Mouse (Mus musculus): ENCODE measurements around the gene Wdfy2.
A peak's percentile ranks its signal among the peaks of the same experiment; 100 is the strongest.
"Not testable (repeated sequence)": the region's sequence is repeated elsewhere in the genome, so short reads cannot be mapped to it uniquely, and the experiment has no call there.

Gene Wdfy2

GRCm38 (mm10) chr14:62837641-62838252, at the start of gene Wdfy2:
Gene Wdfy2, plus strand, starts transcription at chr14:62837678.
- DNase-seq: no peak

- no peak for DNase-seq
Measured at GRCm38 (mm10) chr14:62789282-62789681, 48.2 kb upstream of the Wdfy2 start.

GRCm38 (mm10) chr14:62795719-62796118, 41.8 kb upstream of the Wdfy2 start:
- DNase-seq: no peak

- no peak for DNase-seq
Measured at GRCm38 (mm10) chr14:62798608-62799101, 38.8 kb upstream of the Wdfy2 start.

DNA sequence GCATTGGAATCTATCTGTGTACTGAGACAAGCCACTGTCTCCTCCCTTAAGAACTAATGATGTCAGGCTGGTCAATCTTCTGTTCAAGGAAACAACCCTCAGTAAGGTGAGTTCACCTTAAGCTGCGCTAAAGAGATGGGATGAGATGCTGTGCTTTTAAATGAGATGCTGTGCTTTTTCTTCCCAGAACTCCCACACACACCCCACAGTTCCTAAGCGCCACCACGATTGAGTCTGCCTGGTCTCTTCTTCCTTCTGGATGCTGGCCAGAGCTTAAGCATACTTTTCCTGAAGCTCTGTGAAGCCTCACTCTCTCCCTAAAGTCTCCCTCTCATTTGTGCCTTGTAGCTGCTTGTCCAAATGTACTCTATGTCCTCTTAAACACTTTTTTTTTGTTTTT, 36.7 kb upstream of the Wdfy2 start:
- peak; percentile 16 for DNase-seq

DNA sequence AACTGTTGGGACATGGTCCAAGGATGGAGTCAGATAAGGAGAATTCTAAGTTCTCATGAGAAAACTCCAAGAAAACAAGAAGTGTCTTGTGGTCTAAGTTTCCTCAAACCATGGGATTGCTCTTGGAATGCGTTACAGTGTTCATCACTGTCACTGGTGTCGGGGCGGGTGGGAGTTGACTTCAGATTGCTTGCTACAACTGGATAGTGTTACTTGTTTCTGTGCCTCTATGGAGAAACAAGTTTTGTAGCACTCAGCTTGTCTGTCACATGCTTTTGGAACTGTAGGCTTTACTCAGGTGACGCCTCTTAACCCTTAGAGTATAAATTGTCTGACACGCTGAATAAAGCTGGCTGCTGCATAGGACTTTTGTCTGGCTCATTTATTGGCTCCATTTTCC, 34.3 kb upstream of the Wdfy2 start:
- no peak for DNase-seq

DNA sequence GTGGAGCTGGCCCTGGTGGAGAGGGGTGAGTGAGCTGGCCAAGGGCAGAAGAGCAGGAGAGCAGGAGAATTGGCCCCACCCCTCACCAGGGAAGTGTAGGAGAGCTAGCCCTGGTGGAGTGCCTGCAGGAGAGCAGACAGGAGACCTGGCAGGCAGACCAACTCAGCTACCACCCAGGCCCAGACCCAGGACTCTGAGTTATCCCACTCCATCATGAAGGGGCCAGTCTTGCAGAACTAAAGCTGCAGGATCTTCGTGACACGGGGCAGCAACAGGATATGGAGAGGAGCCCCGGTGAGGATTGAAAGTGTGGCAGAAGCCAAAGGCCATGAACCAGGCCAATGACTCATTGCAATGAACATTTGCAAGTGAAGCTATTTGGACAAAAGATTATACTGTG, 30.6 kb upstream of the Wdfy2 start:
- no peak for DNase-seq

DNA sequence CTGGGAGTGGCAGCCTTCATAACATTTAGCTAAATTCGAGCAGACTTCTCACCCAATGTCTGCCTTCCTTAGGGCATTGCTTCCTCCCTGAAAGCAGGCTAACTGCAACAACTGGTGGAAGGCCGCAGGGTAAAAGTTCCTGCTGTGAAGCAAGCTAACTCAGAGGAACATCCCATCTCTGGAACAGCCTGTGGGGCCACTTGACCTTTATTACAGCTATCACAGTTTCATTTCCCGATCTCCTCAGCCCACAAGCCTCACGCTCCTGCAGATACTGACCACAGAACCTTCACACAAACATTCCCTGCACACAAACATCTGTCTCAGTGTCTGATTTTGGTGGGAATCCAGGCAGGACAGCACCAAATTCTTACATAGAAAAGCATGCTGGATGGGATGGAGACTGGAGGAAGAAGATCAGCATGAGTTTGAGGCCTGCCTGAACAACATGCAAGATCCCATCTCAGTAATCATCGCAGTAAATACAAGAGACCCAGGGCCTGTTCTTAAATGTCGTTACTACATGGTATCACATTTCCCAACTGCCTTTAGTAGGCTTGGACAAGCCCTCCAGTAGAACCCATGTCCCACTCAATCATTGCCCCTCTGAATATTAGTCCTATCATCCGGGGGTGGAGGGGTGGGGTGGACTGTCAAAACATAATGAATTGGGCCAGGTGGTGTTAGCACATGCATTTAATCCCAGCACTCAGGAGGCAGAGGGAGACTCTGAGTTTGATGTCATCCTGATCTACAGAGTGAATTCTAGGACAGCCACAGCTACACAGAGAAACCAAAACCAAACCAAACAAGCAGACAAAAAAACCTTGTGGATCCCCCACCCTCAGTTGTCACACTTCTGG, 28.6 kb upstream of the Wdfy2 start:
- no peak for DNase-seq

- DNase-seq: peak; percentile 30
Measured at GRCm38 (mm10) chr14:62812765-62813164, 24.7 kb upstream of the Wdfy2 start.

GRCm38 (mm10) chr14:62814567-62814966, 22.9 kb upstream of the Wdfy2 start:
- DNase-seq: no peak

GRCm38 (mm10) chr14:62816827-62817226, 20.7 kb upstream of the Wdfy2 start:
- DNase-seq: no peak

- DNase-seq: no peak
Measured at GRCm38 (mm10) chr14:62825575-62826332, 11.7 kb upstream of the Wdfy2 start.

DNA sequence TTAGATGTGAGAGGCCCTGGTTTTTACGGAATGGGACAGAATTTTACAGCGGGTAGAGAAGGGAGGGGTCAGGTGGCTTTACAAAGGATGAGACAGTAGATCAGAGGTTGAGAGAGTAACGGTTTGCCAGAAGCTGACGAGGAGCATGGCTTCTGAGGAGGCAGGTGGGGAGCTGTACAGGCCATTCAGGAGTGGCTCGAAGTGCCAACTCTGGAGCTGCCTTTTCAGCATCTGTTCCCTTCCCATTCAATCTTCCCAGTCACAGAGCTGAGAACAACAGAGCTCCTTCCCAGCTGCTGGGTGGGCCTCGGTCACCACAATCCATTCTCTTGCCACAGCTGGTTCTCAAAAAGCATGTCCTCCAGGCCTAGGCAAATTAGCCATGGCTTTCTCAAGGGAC, 8.2 kb upstream of the Wdfy2 start:
- DNase-seq: no peak

DNA sequence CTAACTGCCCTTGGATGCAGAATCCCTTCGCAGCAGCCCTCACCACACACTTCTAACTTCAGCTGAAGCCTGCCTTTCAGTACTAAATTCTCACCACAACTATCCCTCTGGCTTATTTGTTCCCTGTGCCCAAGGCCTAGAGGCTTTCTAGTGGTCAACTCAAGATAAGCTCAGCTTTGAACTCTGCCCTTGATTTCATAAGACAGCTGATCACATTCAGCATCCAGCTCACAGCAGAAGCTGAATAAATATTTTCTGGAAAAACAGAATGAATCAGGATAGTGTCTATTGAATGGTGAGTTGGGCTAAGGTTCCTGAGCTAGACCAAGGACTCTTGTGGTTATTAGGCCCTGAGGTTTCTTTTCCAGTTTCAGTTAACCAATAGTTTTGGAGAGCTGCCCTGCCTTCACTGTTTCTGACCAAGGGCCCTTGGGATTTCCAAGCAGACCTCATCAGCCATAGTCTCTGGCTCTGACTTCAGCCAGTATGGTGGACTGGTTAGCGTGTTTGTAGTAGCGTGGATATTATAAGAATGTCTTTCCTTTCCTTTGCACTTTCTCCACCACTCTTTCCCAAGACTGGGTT, 5.7 kb upstream of the Wdfy2 start:
- no peak for DNase-seq

DNA sequence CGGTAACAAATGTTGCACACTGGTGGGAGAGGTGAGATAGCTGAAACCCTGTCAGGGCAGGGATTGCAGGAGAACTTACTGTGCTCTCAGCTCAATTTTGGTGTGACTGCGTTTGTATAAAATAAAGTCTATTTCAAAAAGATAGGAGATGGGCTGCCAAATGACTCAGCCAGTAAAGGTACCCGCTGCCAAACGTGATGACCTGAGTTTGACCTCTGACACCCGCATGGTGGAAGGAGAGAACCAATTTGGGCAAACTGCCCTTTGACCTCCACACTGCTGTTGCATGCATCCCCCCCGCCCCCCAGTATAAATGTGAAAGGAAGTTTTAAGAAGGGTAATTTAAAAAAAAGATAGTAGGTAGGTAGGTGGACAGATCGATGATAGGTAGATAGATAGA, 4.4 kb upstream of the Wdfy2 start:
- no peak for DNase-seq

- no peak for DNase-seq
Measured at GRCm38 (mm10) chr14:62833541-62833940, 3.9 kb upstream of the Wdfy2 start.

DNA sequence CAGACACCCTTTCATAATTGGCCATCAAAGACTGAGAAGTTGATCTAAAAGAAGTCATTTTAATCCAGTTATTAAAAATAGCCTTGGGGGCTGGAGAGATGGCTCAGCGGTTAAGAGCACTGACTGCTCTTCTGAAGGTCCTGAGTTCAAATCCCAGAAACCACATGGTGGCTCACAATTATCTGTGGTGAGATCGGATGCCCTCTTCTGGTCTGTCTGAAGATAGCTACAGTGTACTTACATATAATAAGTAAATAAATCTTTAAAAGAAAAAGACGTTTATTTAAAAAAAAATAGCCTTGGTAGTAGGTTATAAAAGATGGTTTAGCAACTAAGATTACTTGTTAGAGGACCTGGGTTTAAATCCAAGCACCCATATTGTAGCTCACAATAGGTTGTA, 1.7 kb upstream of the Wdfy2 start:
- DNase-seq: not testable (repeated sequence)

GRCm38 (mm10) chr14:62836926-62837640, 395 bp upstream of the Wdfy2 start:
- peak; percentile 98 for DNase-seq

DNA sequence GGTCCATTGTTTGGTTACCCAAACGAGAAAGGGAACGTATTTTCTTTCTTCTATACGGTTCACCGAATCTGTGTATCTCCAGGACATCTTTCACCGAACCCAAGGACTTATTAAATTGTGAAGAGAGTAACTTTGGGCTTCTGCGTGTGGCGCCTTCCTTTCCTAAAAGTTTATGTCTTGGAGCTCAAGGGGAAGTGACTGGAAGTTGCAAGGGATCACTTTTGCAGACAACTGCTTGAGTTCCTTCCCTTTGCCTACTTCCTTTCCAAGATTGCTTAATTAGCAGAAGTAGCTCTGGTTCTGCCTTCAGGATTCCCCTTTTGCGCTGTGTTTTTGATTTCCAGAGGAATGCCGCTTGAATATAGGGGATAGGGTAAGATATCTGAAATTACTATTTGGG, 858 bp downstream of the Wdfy2 start:
- no peak for DNase-seq

DNA sequence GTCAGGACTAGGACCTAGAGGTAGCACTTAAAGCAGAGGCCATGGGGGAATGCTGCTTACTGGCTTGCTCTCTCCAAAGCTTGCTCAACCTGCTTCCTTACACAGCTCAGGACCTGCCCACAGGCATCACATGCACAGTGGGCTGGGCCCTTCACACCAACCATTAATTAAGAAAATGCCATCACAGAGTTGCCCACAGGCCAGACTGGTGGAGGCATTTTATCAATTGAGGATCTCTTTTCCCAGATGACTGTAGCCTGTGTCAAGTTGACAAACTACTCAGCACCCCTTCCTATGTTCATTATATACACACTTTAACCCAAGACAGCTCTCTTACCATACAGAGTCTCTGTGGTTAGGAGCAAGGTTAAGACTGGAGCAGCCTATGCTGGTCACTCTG, 4.2 kb downstream of the Wdfy2 start:
- DNase-seq: no peak

- no peak for DNase-seq
Measured at GRCm38 (mm10) chr14:62842495-62842894, 5.0 kb downstream of the Wdfy2 start.

- no peak for DNase-seq
Measured at GRCm38 (mm10) chr14:62842976-62843375, 5.5 kb downstream of the Wdfy2 start.

GRCm38 (mm10) chr14:62844226-62844625, 6.7 kb downstream of the Wdfy2 start:
- DNase-seq: no peak
